Mouse (Mus musculus) erythroblast, embryonic 14.5 days (primary cell): ENCODE data around the gene Actl11.

ENCODE experiments used
- GATA1 ChIP-seq: IDR thresholded peaks from 2 replicates; pipeline ENCODE4 v1.6.1; 2012; ENCODE audit warnings: low read length, inconsistent platforms, mixed read lengths
- TAL1 ChIP-seq: IDR thresholded peaks from 3 replicates; pipeline ENCODE4 v1.6.1; 2012; ENCODE audit warnings: low read length, inconsistent platforms, mixed read lengths

- no peak for TF ChIP-seq TAL1
- no peak for TF ChIP-seq GATA1
These were observed 10.2 kb upstream of the Actl11 start for GRCm38 (mm10) chr9:107917895-107918608.
